Mouse (Mus musculus): Measurements from ENCODE around the gene Syn1.

Syn1 gene

GRCm38 (mm10) chrX:20920844-20921364 is at the start of gene Syn1:
Gene Syn1 (minus strand): TSS chrX:20921004.
- in situ Hi-C loops (cut with MseI, MboI), result no loop called here

GRCm38 (mm10) chrX:20961477-20962378 is 40.9 kb upstream of the Syn1 start, which contains the start of gene Uxt:
Gene Uxt (minus strand): TSS chrX:20962017.
- in situ Hi-C loops (cut with MseI, MboI), result no loop called here

- in situ Hi-C loops (cut with MseI, MboI), result no loop called here
Observed at GRCm38 (mm10) chrX:20950191-20950880, 29.5 kb upstream of the Syn1 start, which contains the start of gene Elk1. Gene Elk1 (minus strand): TSS chrX:20950608.

- in situ Hi-C loops (cut with MseI, MboI), result no loop called here
Observed at GRCm38 (mm10) chrX:20946055-20946454, 25.3 kb upstream of the Syn1 start.

GRCm38 (mm10) chrX:20931963-20932362 is 11.2 kb upstream of the Syn1 start:
- in situ Hi-C loops (cut with MseI, MboI), result no loop called here

GRCm38 (mm10) chrX:20931364-20931763 is 10.6 kb upstream of the Syn1 start, which contains the start of gene Cfp:
Gene Cfp (minus strand): TSS chrX:20931555.
- in situ Hi-C loops (cut with MseI, MboI), result no loop called here

- in situ Hi-C loops (cut with MseI, MboI), result no loop called here
Observed at GRCm38 (mm10) chrX:20929859-20930258, 9.1 kb upstream of the Syn1 start.

- in situ Hi-C loops (cut with MseI, MboI), result no loop called here
Observed at GRCm38 (mm10) chrX:20924976-20925375, 4.2 kb upstream of the Syn1 start.

- in situ Hi-C loops (cut with MseI, MboI), result no loop called here
Observed at GRCm38 (mm10) chrX:20923506-20923905, 2.7 kb upstream of the Syn1 start.

- in situ Hi-C loops (cut with MseI, MboI), result no loop called here
Observed at GRCm38 (mm10) chrX:20921366-20921765, 562 bp upstream of the Syn1 start.

- in situ Hi-C loops (cut with MseI, MboI), result no loop called here
Observed at GRCm38 (mm10) chrX:20920249-20920843, 458 bp downstream of the Syn1 start.

- in situ Hi-C loops (cut with MseI, MboI), result no loop called here
Observed at GRCm38 (mm10) chrX:20915075-20915474, 5.7 kb downstream of the Syn1 start.

- in situ Hi-C loops (cut with MseI, MboI), result no loop called here
Observed at GRCm38 (mm10) chrX:20913726-20914125, 7.1 kb downstream of the Syn1 start.

GRCm38 (mm10) chrX:20910074-20910473 is 10.7 kb downstream of the Syn1 start:
- in situ Hi-C loops (cut with MseI, MboI), result no loop called here

GRCm38 (mm10) chrX:20875241-20875640 is 45.6 kb downstream of the Syn1 start:
- in situ Hi-C loops (cut with MseI, MboI), result no loop called here

GRCm38 (mm10) chrX:20872928-20873500 is 47.8 kb downstream of the Syn1 start:
- in situ Hi-C loops (cut with MseI, MboI), result no loop called here

GRCm38 (mm10) chrX:20869962-20870513 is 50.8 kb downstream of the Syn1 start, which contains the start of gene Timp1:
Gene Timp1 (plus strand): TSS chrX:20870166.
- in situ Hi-C loops (cut with MseI, MboI), result no loop called here

- in situ Hi-C loops (cut with MseI, MboI), result no loop called here
Observed at GRCm38 (mm10) chrX:20869203-20869602, 51.6 kb downstream of the Syn1 start.

- in situ Hi-C loops (cut with MseI, MboI), result no loop called here
Observed at GRCm38 (mm10) chrX:20868091-20868490, 52.7 kb downstream of the Syn1 start.

- in situ Hi-C loops (cut with MseI, MboI), result no loop called here
Observed at GRCm38 (mm10) chrX:20863161-20864101, 57.4 kb downstream of the Syn1 start.

Data from mouse trophoblast stem cell (cell line).